Mouse (Mus musculus): ENCODE measurements around the gene Stk32c. TPM values are rescaled to one million over a fixed set of nuclear protein-coding genes. Genes with fewer than 3 reads are reported as not detected.

Gene Stk32c
- polyA plus RNA-seq, 1 experiment from 2014 or later: 1.5 TPM

DNA sequence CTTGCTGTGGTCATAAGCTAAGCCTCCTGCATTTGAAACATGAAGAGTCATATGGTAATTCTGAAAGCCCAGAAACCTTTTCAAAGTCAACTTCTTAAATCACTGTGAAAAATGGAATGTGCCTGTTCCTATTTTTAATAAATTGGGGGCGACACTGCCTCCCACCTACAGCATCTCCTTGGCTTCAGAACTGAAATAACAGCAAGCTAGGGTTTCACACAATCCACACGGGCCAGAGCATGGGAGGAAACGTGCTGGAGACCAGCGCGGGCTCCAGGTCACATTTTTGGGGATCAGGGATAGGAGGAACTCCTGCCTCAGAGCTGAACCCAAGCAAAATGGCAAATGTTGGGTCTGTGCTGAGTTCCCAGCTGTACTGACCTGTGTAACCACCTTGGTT is 33.8 kb downstream of the Stk32c start:
- Histone ChIP-seq H3K9me3 (replicated peaks; ENCODE audit: control insufficient read depth, low read length) (no peaks in the 10 kb centered on the region), H3K9ac (ENCODE audit: low read length) (no peak overlapping the region), H3K27ac (ENCODE audit: low read depth, low read length) (no peak overlapping the region), H3K36me3 (ENCODE audit: control insufficient read depth, insufficient read depth, low read length) (no peaks in the 10 kb centered on the region), H3K27me3 (replicated peaks; ENCODE audit: control insufficient read depth, insufficient read depth, low read length) (no peaks in the 10 kb centered on the region), H3K4me1 (ENCODE audit: control insufficient read depth, insufficient read depth, low read length) (no peaks in the 10 kb centered on the region), H3K4me2 (ENCODE audit: low read length) (no peak overlapping the region), H3K4me3 (ENCODE audit: low read depth, low read length) (no peak overlapping the region)
- no peak for DNase-seq (ENCODE audit: low spot score)
- no peak for ATAC-seq
- WGBS: 82% methylated on average over 5 of the region's 5 CpGs

DNA sequence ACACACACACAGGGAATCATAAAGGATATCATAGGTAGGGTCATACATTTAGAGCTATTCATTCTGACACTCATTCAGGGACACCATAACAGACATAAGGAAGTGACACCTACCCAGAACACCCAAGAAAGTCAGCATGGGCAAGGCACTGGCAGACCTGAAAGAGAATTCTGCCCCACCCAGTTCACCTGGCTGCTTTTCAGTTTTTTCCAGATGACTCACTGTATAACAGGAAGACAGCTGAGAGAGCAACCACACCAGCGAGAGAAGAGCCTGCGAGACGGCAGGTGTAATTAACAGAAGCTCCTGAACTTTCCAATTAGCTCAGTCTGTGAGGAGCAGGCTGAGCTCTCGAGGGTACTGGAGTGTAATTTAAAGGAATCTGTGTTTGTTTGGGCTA is 44.0 kb downstream of the Stk32c start:
- Histone ChIP-seq H3K4me3 (ENCODE audit: low read depth, low read length) (no peak overlapping the region), H3K9me3 (replicated peaks; ENCODE audit: control insufficient read depth, low read length) (peaks cover 6% of the 10 kb centered on the region; the same call in 1 of the 2 replicates), H3K4me1 (ENCODE audit: control insufficient read depth, insufficient read depth, low read length) (no peaks in the 10 kb centered on the region), H3K4me2 (ENCODE audit: low read length) (no peak overlapping the region), H3K9ac (ENCODE audit: low read length) (no peak overlapping the region), H3K36me3 (ENCODE audit: control insufficient read depth, insufficient read depth, low read length) (no peaks in the 10 kb centered on the region), H3K27ac (ENCODE audit: low read depth, low read length) (no peak overlapping the region), H3K27me3 (replicated peaks; ENCODE audit: control insufficient read depth, insufficient read depth, low read length) (no peaks in the 10 kb centered on the region)
- ATAC-seq (no peak), DNase-seq (ENCODE audit: low spot score) (no peak)
- WGBS: 71% methylated on average over 4 of the region's 4 CpGs

DNA sequence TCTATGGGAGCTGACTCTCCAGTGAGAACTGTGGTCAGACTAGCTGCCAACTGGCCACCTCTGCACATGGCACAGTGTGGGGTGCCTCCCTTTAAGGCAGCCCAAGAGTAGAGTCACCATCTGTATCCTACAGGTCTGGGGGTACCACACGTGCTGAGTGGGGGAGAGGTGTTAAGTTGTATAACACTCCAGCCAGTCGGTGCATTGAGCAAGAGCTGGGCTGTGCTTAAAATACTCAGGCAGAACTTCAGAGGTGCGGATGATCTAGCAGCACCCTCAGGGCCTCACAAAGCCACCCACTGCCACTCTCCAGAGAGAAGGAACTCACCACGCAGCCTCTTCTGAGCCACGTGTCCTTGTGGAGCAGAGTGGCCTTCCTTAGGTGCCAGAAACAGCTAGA is 48.7 kb downstream of the Stk32c start:
- ATAC-seq (no peak), DNase-seq (ENCODE audit: low spot score) (no peak)
- H3K4me1 ChIP-seq (ENCODE audit: control insufficient read depth, insufficient read depth, low read length): no peaks in the 10 kb centered on the region
- H3K36me3 ChIP-seq (ENCODE audit: control insufficient read depth, insufficient read depth, low read length): no peaks in the 10 kb centered on the region
- no peak overlapping the region for H3K9ac ChIP-seq (ENCODE audit: low read length)
- no peak overlapping the region for H3K27ac ChIP-seq (ENCODE audit: low read depth, low read length)
- no peak overlapping the region for H3K4me3 ChIP-seq (ENCODE audit: low read depth, low read length)
- no peaks in the 10 kb centered on the region for H3K27me3 ChIP-seq (replicated peaks; ENCODE audit: control insufficient read depth, insufficient read depth, low read length)
- H3K4me2 ChIP-seq (ENCODE audit: low read length): no peak overlapping the region
- WGBS: 88% methylated on average over 5 of the region's 5 CpGs
- peaks cover 6% of the 10 kb centered on the region; the same call in 1 of the 2 replicates for H3K9me3 ChIP-seq (replicated peaks; ENCODE audit: control insufficient read depth, low read length)

DNA sequence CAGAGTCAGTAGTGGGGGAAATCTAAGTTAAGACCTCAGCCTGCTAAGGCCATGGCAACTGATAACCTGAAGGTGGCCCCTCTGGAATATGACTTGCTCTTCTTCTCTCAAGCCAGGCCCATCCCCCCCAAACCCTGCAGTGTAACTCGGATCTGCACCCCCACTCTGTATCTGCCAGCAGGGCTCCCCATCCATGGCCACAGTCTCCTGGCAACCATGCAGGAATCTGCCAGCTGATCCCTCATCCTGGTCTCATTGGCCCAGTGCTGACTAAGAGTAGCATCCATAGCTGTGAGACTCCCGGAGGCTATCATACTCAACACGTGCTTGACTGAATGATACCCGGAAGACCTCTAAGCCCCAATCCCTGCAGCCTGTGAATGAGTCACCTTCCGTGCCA is 54.2 kb downstream of the Stk32c start:
- no peak overlapping the region for H3K4me2 ChIP-seq (ENCODE audit: low read length)
- peak; percentile 63 for ATAC-seq
- H3K27me3 ChIP-seq (replicated peaks; ENCODE audit: control insufficient read depth, insufficient read depth, low read length): no peaks in the 10 kb centered on the region
- no peaks in the 10 kb centered on the region for H3K36me3 ChIP-seq (ENCODE audit: control insufficient read depth, insufficient read depth, low read length)
- no peak overlapping the region for H3K4me3 ChIP-seq (ENCODE audit: low read depth, low read length)
- peak; percentile 27 for DNase-seq (ENCODE audit: low spot score)
- H3K27ac ChIP-seq (ENCODE audit: low read depth, low read length): no peak overlapping the region
- peaks cover 5% of the 10 kb centered on the region; the same call in 1 of the 2 replicates for H3K4me1 ChIP-seq (ENCODE audit: control insufficient read depth, insufficient read depth, low read length)
- 63% methylated on average over 5 of the region's 5 CpGs for WGBS
- H3K9ac ChIP-seq (ENCODE audit: low read length): no peak overlapping the region
- no peaks in the 10 kb centered on the region for H3K9me3 ChIP-seq (replicated peaks; ENCODE audit: control insufficient read depth, low read length)

DNA sequence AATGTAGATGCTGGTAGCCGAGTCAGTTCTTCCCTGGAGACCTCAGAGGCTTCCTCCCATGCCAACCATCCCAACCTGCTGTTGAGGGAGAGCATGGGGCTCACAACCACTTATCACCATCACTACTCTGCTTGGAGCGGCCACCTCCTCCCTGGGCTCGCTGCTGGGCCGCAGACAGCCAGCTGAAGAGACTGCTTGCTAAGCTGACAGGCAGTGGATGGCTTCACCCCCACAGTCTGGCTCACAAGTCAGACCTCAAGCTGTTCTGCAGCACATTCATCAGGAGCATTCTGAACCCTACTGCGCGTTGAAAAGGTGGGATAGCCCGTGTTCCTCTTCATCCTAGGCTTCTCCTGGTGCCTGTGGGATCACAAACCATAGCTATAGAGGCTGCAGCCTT is 54.6 kb downstream of the Stk32c start:
- no peak overlapping the region for H3K27ac ChIP-seq (ENCODE audit: low read depth, low read length)
- no peak overlapping the region for H3K9ac ChIP-seq (ENCODE audit: low read length)
- H3K4me2 ChIP-seq (ENCODE audit: low read length): no peak overlapping the region
- H3K4me1 ChIP-seq (ENCODE audit: control insufficient read depth, insufficient read depth, low read length): peaks cover 5% of the 10 kb centered on the region; the same call in 1 of the 2 replicates
- H3K4me3 ChIP-seq (ENCODE audit: low read depth, low read length): no peak overlapping the region
- no peak for ATAC-seq
- no peaks in the 10 kb centered on the region for H3K36me3 ChIP-seq (ENCODE audit: control insufficient read depth, insufficient read depth, low read length)
- WGBS: 85% methylated on average over 7 of the region's 7 CpGs
- H3K27me3 ChIP-seq (replicated peaks; ENCODE audit: control insufficient read depth, insufficient read depth, low read length): no peaks in the 10 kb centered on the region
- H3K9me3 ChIP-seq (replicated peaks; ENCODE audit: control insufficient read depth, low read length): no peaks in the 10 kb centered on the region
- no peak for DNase-seq (ENCODE audit: low spot score)

DNA sequence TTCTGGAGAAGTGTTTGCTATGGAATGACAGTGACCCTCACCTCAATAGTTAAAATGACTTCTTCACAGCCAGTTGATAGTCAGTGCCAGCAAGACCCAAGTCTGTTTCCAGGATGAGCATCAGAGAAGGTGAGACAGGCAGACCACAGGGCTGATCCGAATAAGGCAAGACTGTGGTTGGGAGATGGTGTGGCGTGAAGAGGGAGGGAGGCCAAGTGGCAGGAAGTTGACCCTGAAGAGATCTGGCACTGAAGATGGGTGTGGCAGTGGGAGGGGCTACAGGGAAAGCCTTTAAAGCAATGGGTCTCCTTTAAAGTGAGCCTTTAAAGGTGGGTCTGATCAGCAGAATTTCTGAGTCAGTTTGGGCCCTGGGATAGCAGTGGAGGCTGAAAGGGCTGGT is 55.6 kb downstream of the Stk32c start:
- no peaks in the 10 kb centered on the region for H3K36me3 ChIP-seq (ENCODE audit: control insufficient read depth, insufficient read depth, low read length)
- H3K27me3 ChIP-seq (replicated peaks; ENCODE audit: control insufficient read depth, insufficient read depth, low read length): no peaks in the 10 kb centered on the region
- DNase-seq (ENCODE audit: low spot score) (no peak), ATAC-seq (no peak)
- H3K4me1 ChIP-seq (ENCODE audit: control insufficient read depth, insufficient read depth, low read length): peaks cover 5% of the 10 kb centered on the region; the same call in 1 of the 2 replicates
- WGBS: 78% methylated on average over 2 of the region's 2 CpGs
- H3K4me2 ChIP-seq (ENCODE audit: low read length): no peak overlapping the region
- H3K27ac ChIP-seq (ENCODE audit: low read depth, low read length): no peak overlapping the region
- no peaks in the 10 kb centered on the region for H3K9me3 ChIP-seq (replicated peaks; ENCODE audit: control insufficient read depth, low read length)
- H3K9ac ChIP-seq (ENCODE audit: low read length): no peak overlapping the region
- no peak overlapping the region for H3K4me3 ChIP-seq (ENCODE audit: low read depth, low read length)

DNA sequence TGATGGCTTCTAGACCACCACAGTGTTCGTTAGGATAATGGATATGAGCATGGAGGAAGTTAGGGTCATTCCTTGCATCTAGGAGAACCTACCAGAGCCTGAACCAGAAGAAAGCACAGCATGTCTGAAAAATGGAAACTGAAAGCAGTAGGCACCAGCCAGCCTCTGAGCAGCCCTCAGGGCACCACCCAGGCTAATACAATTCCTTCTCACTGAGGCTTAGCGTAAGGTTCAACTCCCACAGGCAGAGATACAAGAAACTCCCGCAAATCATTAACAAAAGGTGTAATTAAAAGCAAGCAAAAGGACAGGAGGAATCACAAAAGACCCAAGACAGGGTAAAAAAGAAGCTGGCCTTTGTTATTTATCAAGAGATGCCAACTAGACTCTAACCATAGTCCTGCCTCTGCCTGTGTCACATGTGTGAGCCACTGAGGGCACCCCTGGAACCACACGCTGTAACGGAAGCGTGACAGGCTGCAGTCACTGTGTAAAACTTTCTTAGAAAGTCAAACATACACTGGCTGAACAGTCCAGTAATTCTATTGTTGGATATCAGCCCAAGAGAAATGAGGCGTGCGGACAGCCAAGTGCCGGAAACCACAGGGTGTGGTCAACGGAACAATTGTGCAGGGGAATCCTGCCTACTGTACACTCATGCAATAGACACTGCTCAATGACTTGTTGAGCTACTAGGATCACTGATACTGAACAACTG is 56.6 kb downstream of the Stk32c start:
- no peak overlapping the region for H3K4me2 ChIP-seq (ENCODE audit: low read length)

DNA sequence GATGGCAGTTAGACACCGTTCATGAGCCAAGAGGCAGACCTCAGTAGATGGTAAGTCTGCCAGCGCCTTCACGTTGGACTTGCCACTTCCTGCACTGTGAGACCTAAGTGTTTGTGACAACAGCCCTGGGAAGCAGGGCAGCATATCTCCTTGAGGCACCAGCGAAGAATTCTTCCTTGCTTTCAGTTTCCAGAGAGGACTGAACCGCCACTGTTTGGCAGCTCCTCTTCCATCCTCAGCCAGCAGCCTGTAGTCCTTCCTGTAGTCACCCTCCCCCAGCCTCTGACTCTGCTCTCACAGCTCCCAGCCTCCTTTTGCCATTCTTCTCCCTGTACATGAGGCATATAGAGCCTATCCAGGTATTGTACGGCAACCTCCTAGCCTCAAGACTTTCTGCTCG is 60.2 kb downstream of the Stk32c start:
- Histone ChIP-seq H3K4me1 (ENCODE audit: control insufficient read depth, insufficient read depth, low read length) (peaks cover 18% of the 10 kb centered on the region), H3K4me2 (ENCODE audit: low read length) (no peak overlapping the region), H3K27me3 (replicated peaks; ENCODE audit: control insufficient read depth, insufficient read depth, low read length) (no peaks in the 10 kb centered on the region), H3K27ac (ENCODE audit: low read depth, low read length) (no peak overlapping the region), H3K4me3 (ENCODE audit: low read depth, low read length) (no peak overlapping the region), H3K36me3 (ENCODE audit: control insufficient read depth, insufficient read depth, low read length) (no peaks in the 10 kb centered on the region), H3K9ac (ENCODE audit: low read length) (no peak overlapping the region), H3K9me3 (replicated peaks; ENCODE audit: control insufficient read depth, low read length) (no peaks in the 10 kb centered on the region)
- 87% methylated on average over 7 of the region's 7 CpGs for WGBS
- ATAC-seq (no peak), DNase-seq (ENCODE audit: low spot score) (no peak)

More for the DNA sequence above, 56.6 kb downstream of the Stk32c start:
- Histone ChIP-seq H3K4me1 (ENCODE audit: control insufficient read depth, insufficient read depth, low read length) (peaks cover 7% of the 10 kb centered on the region), H3K9me3 (replicated peaks; ENCODE audit: control insufficient read depth, low read length) (no peaks in the 10 kb centered on the region), H3K27me3 (replicated peaks; ENCODE audit: control insufficient read depth, insufficient read depth, low read length) (no peaks in the 10 kb centered on the region), H3K36me3 (ENCODE audit: control insufficient read depth, insufficient read depth, low read length) (no peaks in the 10 kb centered on the region), H3K4me3 (ENCODE audit: low read depth, low read length) (no peak overlapping the region), H3K9ac (ENCODE audit: low read length) (no peak overlapping the region), H3K27ac (ENCODE audit: low read depth, low read length) (no peak overlapping the region)
- WGBS: 54% methylated on average over 10 of the region's 10 CpGs
- ATAC-seq (no peak), DNase-seq (ENCODE audit: low spot score) (no peak)

DNA sequence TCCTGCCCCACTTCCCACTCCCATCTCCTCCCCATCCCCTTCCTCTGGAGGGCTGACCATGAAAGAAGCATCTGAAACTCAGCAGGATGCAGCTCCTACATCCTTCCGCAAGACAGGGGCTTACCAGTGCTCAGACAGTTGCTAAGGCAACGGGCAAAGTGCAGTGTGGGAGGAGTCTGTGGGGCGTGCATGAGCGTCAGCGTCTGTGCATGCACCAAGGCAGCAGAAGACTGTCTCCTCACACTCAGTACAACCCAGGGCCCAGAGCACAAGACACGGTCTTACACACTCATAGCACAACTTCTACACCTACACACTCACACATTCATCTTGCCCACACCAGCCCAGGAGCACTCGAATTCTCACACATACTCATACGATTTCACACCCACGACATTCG is 62.0 kb downstream of the Stk32c start:
- H3K27me3 ChIP-seq (replicated peaks; ENCODE audit: control insufficient read depth, insufficient read depth, low read length): no peaks in the 10 kb centered on the region
- 34% methylated on average over 10 of the region's 10 CpGs for WGBS
- ATAC-seq (peak; percentile 92), DNase-seq (ENCODE audit: low spot score) (peak; percentile 85)
- H3K36me3 ChIP-seq (ENCODE audit: control insufficient read depth, insufficient read depth, low read length): no peaks in the 10 kb centered on the region
- peaks cover 21% of the 10 kb centered on the region for H3K4me1 ChIP-seq (ENCODE audit: control insufficient read depth, insufficient read depth, low read length)
- H3K4me3 ChIP-seq (ENCODE audit: low read depth, low read length): no peak overlapping the region
- peak overlapping the region; percentile 28; the same call in 1 of the 2 replicates for H3K4me2 ChIP-seq (ENCODE audit: low read length)
- no peaks in the 10 kb centered on the region for H3K9me3 ChIP-seq (replicated peaks; ENCODE audit: control insufficient read depth, low read length)
- H3K9ac ChIP-seq (ENCODE audit: low read length): no peak overlapping the region
- H3K27ac ChIP-seq (ENCODE audit: low read depth, low read length): 0 out of 2 replicates have a peak overlapping the region, but pooled peaks have one; percentile 33
